Mouse (Mus musculus): Measurements from ENCODE around the gene Tmem161a. TPM values are rescaled to one million over a fixed set of nuclear protein-coding genes. Genes with fewer than 3 reads are reported as not detected.

The Tmem161a gene
- polyA plus RNA-seq, 1 experiment from 2014 or later: 45.1 TPM

GRCm38 (mm10) chr8:70152537-70153257, 19.5 kb upstream of the Tmem161a start:
- Histone ChIP-seq H3K9ac (ENCODE audit: low read length) (no peak overlapping the region; the same call in 1 of the 2 replicates), H3K27me3 (ENCODE audit: control insufficient read depth, insufficient read depth, low read length) (peaks cover 2% of the 10 kb centered on the region; the same call in 1 of the 2 replicates), H3K36me3 (ENCODE audit: control insufficient read depth, insufficient read depth, low read length) (no peaks in the 10 kb centered on the region), H3K9me3 (ENCODE audit: control insufficient read depth, low read length) (no peaks in the 10 kb centered on the region), H3K4me3 (ENCODE audit: low read depth, low read length) (no peak overlapping the region), H3K4me1 (replicated peaks; ENCODE audit: control insufficient read depth, insufficient read depth, low read length) (peaks cover 2% of the 10 kb centered on the region; the same call in 1 of the 2 replicates), H3K4me2 (ENCODE audit: low read depth, low read length, severe bottlenecking) (peak overlapping the region; percentile 42; the same call in 1 of the 2 replicates), H3K27ac (ENCODE audit: low read depth, low read length) (no peak overlapping the region)
- ATAC-seq (replicated peaks; ENCODE audit: low FRiP score) (peak; percentile 95), DNase-seq (ENCODE audit: low spot score) (peak; percentile 86)
- 15% methylated on average over 22 of the region's 22 CpGs for whole genome bisulfite sequencing

- Histone ChIP-seq H3K36me3 (ENCODE audit: control insufficient read depth, insufficient read depth, low read length) (no peaks in the 10 kb centered on the region), H3K4me1 (replicated peaks; ENCODE audit: control insufficient read depth, insufficient read depth, low read length) (peaks cover 4% of the 10 kb centered on the region; the same call in 1 of the 2 replicates), H3K27ac (ENCODE audit: low read depth, low read length) (no peak overlapping the region), H3K9ac (ENCODE audit: low read length) (no peak overlapping the region), H3K27me3 (ENCODE audit: control insufficient read depth, insufficient read depth, low read length) (peaks cover 2% of the 10 kb centered on the region; the same call in 1 of the 2 replicates), H3K4me3 (ENCODE audit: low read depth, low read length) (no peak overlapping the region), H3K9me3 (ENCODE audit: control insufficient read depth, low read length) (no peaks in the 10 kb centered on the region), H3K4me2 (ENCODE audit: low read depth, low read length, severe bottlenecking) (no peak overlapping the region)
- DNase-seq (ENCODE audit: low spot score) (no peak), ATAC-seq (replicated peaks; ENCODE audit: low FRiP score) (no peak)
- 95% methylated on average over 1 of the region's 1 CpGs for WGBS
Observed at GRCm38 (mm10) chr8:70157240-70157800, 14.8 kb upstream of the Tmem161a start.

- Histone ChIP-seq H3K36me3 (ENCODE audit: control insufficient read depth, insufficient read depth, low read length) (no peaks in the 10 kb centered on the region), H3K9ac (ENCODE audit: low read length) (peak overlapping the region; percentile 64), H3K27me3 (ENCODE audit: control insufficient read depth, insufficient read depth, low read length) (peaks cover under 1% of the 10 kb centered on the region; the same call in 1 of the 2 replicates), H3K9me3 (ENCODE audit: control insufficient read depth, low read length) (no peaks in the 10 kb centered on the region), H3K27ac (ENCODE audit: low read depth, low read length) (no peak overlapping the region), H3K4me1 (replicated peaks; ENCODE audit: control insufficient read depth, insufficient read depth, low read length) (peaks cover 4% of the 10 kb centered on the region; the same call in 1 of the 2 replicates), H3K4me2 (ENCODE audit: low read depth, low read length, severe bottlenecking) (peak overlapping the region; percentile 75), H3K4me3 (ENCODE audit: low read depth, low read length) (peak overlapping the region; percentile 48)
- DNase-seq (ENCODE audit: low spot score) (peak; percentile 93), ATAC-seq (replicated peaks; ENCODE audit: low FRiP score) (peak; percentile 95)
- 12% methylated on average over 39 of the region's 40 CpGs for WGBS
Observed at GRCm38 (mm10) chr8:70158069-70158853, 13.9 kb upstream of the Tmem161a start.

GRCm38 (mm10) chr8:70159211-70159610, 12.9 kb upstream of the Tmem161a start:
- WGBS: 81% methylated on average over 4 of the region's 4 CpGs
- Histone ChIP-seq H3K27me3 (ENCODE audit: control insufficient read depth, insufficient read depth, low read length) (no peaks in the 10 kb centered on the region), H3K9ac (ENCODE audit: low read length) (no peak overlapping the region), H3K4me2 (ENCODE audit: low read depth, low read length, severe bottlenecking) (no peak overlapping the region), H3K9me3 (ENCODE audit: control insufficient read depth, low read length) (no peaks in the 10 kb centered on the region), H3K4me1 (replicated peaks; ENCODE audit: control insufficient read depth, insufficient read depth, low read length) (peaks cover 4% of the 10 kb centered on the region; the same call in 1 of the 2 replicates), H3K36me3 (ENCODE audit: control insufficient read depth, insufficient read depth, low read length) (no peaks in the 10 kb centered on the region), H3K27ac (ENCODE audit: low read depth, low read length) (no peak overlapping the region), H3K4me3 (ENCODE audit: low read depth, low read length) (no peak overlapping the region)
- ATAC-seq (replicated peaks; ENCODE audit: low FRiP score) (no peak), DNase-seq (ENCODE audit: low spot score) (no peak)

- H3K4me1 ChIP-seq (replicated peaks; ENCODE audit: control insufficient read depth, insufficient read depth, low read length): peaks cover 4% of the 10 kb centered on the region; the same call in 1 of the 2 replicates
Observed at GRCm38 (mm10) chr8:70160015-70160414, 12.1 kb upstream of the Tmem161a start.

GRCm38 (mm10) chr8:70163316-70163715, 8.8 kb upstream of the Tmem161a start:
- H3K4me2 ChIP-seq (ENCODE audit: low read depth, low read length, severe bottlenecking): no peak overlapping the region
- peaks cover 4% of the 10 kb centered on the region; the same call in 1 of the 2 replicates for H3K4me1 ChIP-seq (replicated peaks; ENCODE audit: control insufficient read depth, insufficient read depth, low read length)
- H3K27me3 ChIP-seq (ENCODE audit: control insufficient read depth, insufficient read depth, low read length): peaks cover 9% of the 10 kb centered on the region; the same call in 1 of the 2 replicates
- no peak for ATAC-seq (replicated peaks; ENCODE audit: low FRiP score)
- no peaks in the 10 kb centered on the region for H3K36me3 ChIP-seq (ENCODE audit: control insufficient read depth, insufficient read depth, low read length)
- WGBS: 89% methylated on average over 3 of the region's 3 CpGs
- no peak overlapping the region for H3K4me3 ChIP-seq (ENCODE audit: low read depth, low read length)
- H3K27ac ChIP-seq (ENCODE audit: low read depth, low read length): no peak overlapping the region
- DNase-seq (ENCODE audit: low spot score): no peak
- no peak overlapping the region for H3K9ac ChIP-seq (ENCODE audit: low read length)
- no peaks in the 10 kb centered on the region for H3K9me3 ChIP-seq (ENCODE audit: control insufficient read depth, low read length)

More at GRCm38 (mm10) chr8:70160015-70160414, 12.1 kb upstream of the Tmem161a start:
- no peaks in the 10 kb centered on the region for H3K27me3 ChIP-seq (ENCODE audit: control insufficient read depth, insufficient read depth, low read length)
- no peaks in the 10 kb centered on the region for H3K9me3 ChIP-seq (ENCODE audit: control insufficient read depth, low read length)
- 74% methylated on average over 13 of the region's 13 CpGs for WGBS
- no peak overlapping the region for H3K9ac ChIP-seq (ENCODE audit: low read length)
- DNase-seq (ENCODE audit: low spot score): no peak
- no peak overlapping the region for H3K4me3 ChIP-seq (ENCODE audit: low read depth, low read length)
- H3K36me3 ChIP-seq (ENCODE audit: control insufficient read depth, insufficient read depth, low read length): no peaks in the 10 kb centered on the region
- no peak overlapping the region for H3K27ac ChIP-seq (ENCODE audit: low read depth, low read length)
- no peak overlapping the region for H3K4me2 ChIP-seq (ENCODE audit: low read depth, low read length, severe bottlenecking)
- ATAC-seq (replicated peaks; ENCODE audit: low FRiP score): no peak

GRCm38 (mm10) chr8:70166504-70167110, 5.5 kb upstream of the Tmem161a start:
- Histone ChIP-seq H3K27ac (ENCODE audit: low read depth, low read length) (no peak overlapping the region), H3K4me3 (ENCODE audit: low read depth, low read length) (peak overlapping the region; percentile 19; the same call in 1 of the 2 replicates), H3K36me3 (ENCODE audit: control insufficient read depth, insufficient read depth, low read length) (no peaks in the 10 kb centered on the region), H3K27me3 (ENCODE audit: control insufficient read depth, insufficient read depth, low read length) (peaks cover 9% of the 10 kb centered on the region; the same call in 1 of the 2 replicates), H3K9ac (ENCODE audit: low read length) (no peak overlapping the region; the same call in 1 of the 2 replicates), H3K4me2 (ENCODE audit: low read depth, low read length, severe bottlenecking) (peak overlapping the region; percentile 44), H3K4me1 (replicated peaks; ENCODE audit: control insufficient read depth, insufficient read depth, low read length) (no peaks in the 10 kb centered on the region), H3K9me3 (ENCODE audit: control insufficient read depth, low read length) (no peaks in the 10 kb centered on the region)
- DNase-seq (ENCODE audit: low spot score) (peak; percentile 93), ATAC-seq (replicated peaks; ENCODE audit: low FRiP score) (peak; percentile 87)
- 6% methylated on average over 21 of the region's 21 CpGs for WGBS

GRCm38 (mm10) chr8:70170116-70170515, 2.0 kb upstream of the Tmem161a start:
- no peaks in the 10 kb centered on the region for H3K9me3 ChIP-seq (ENCODE audit: control insufficient read depth, low read length)
- H3K9ac ChIP-seq (ENCODE audit: low read length): no peak overlapping the region
- no peak overlapping the region for H3K4me3 ChIP-seq (ENCODE audit: low read depth, low read length)
- no peak overlapping the region for H3K4me2 ChIP-seq (ENCODE audit: low read depth, low read length, severe bottlenecking)
- peaks cover 9% of the 10 kb centered on the region; the same call in 1 of the 2 replicates for H3K27me3 ChIP-seq (ENCODE audit: control insufficient read depth, insufficient read depth, low read length)
- no peak for DNase-seq (ENCODE audit: low spot score)
- H3K27ac ChIP-seq (ENCODE audit: low read depth, low read length): no peak overlapping the region
- 87% methylated on average over 3 of the region's 3 CpGs for WGBS
- no peaks in the 10 kb centered on the region; the same call in 1 of the 2 replicates for H3K36me3 ChIP-seq (ENCODE audit: control insufficient read depth, insufficient read depth, low read length)
- 0 out of 2 replicates have a peak, but pooled peaks cover 5% of the 10 kb centered on the region for H3K4me1 ChIP-seq (replicated peaks; ENCODE audit: control insufficient read depth, insufficient read depth, low read length)
- ATAC-seq (replicated peaks; ENCODE audit: low FRiP score): no peak

Data from forebrain, embryonic 11.5 days (tissue).